Mouse (Mus musculus) brain, embryonic 14.5 days (tissue): ENCODE measurements around the gene Ankrd44. TPM values are rescaled to one million over a fixed set of nuclear protein-coding genes. Genes with fewer than 3 reads are reported as not detected.

ENCODE experiments used
- DNase-seq: peaks from one replicate; pipeline ENCODE4 v3.0.0-alpha.2; 2011; ENCODE audit warnings: low read depth
- CTCF ChIP-seq: fragments of 200-500 bp; IDR thresholded peaks from 2 replicates; pipeline ENCODE4 v1.5.1; 2012; ENCODE audit warnings: inconsistent platforms, mild to moderate bottlenecking, moderate library complexity, borderline replicate concordance; ENCODE audit not compliant: insufficient read depth, insufficient read length; ENCODE audit errors: extremely low read depth
- POLR2A ChIP-seq: fragments of 200-500 bp; IDR thresholded peaks from 2 replicates; pipeline ENCODE4 v1.6.1; 2012; ENCODE audit warnings: mild to moderate bottlenecking, inconsistent platforms, borderline replicate concordance; ENCODE audit not compliant: poor library complexity, insufficient read depth, insufficient read length, severe bottlenecking; ENCODE audit errors: extremely low read depth
- polyA plus RNA-seq: library from polyadenylated mRNA; depleted of rRNA; stranded (reverse); fragments of >200 nt; gene quantifications from 2 replicates; pipeline ENCODE4 v1.2.3, GENCODE M21; 2012

Gene Ankrd44
- polyA plus RNA-seq, 1 experiment, result 55.5 TPM

GRCm38 (mm10) chr1:54815206-54815855 lies 110.9 kb downstream of the Ankrd44 start:
- peak; percentile 23 for DNase-seq
- TF ChIP-seq POLR2A (no peak), CTCF (no peak)

DNA sequence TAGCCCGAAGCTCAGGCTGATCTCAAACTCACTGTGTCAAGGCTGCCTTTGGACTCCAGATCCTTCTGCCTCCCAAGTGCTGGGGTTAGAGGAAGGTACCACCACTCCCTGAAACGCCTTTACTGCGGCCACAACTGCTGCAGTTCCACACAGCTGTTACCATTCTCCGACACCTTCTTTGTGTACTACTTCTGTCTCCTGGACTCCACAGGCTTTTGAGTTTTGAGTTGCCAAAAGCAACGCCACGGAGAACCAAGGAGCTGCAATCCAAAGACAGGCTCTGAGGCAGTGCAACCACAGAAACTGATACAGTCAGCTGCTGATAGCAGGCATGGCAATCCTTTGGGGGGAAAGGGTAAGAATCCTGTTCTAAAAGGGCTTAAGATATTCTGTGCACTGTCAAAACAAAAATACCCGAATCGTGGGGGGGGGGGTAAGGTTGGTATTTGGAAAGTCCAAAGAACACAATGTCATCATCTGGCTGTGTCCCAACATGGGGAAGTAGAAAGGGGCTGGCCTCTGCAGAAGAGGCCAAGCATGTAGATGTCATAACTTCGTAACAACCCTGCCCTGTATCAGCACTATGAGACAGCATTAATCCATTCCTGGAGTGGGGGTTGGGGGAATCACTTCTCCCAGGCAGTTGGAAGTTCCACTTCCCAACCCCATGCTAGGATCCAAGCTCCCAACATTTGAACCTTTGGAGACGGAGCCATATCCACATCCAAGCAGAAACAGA lies 116.2 kb downstream of the Ankrd44 start:
- DNase-seq, result no peak
- TF ChIP-seq CTCF (no peak), POLR2A (no peak)

GRCm38 (mm10) chr1:54809098-54809490 lies 117.1 kb downstream of the Ankrd44 start:
- no peak for TF ChIP-seq CTCF
- no peak for DNase-seq

DNA sequence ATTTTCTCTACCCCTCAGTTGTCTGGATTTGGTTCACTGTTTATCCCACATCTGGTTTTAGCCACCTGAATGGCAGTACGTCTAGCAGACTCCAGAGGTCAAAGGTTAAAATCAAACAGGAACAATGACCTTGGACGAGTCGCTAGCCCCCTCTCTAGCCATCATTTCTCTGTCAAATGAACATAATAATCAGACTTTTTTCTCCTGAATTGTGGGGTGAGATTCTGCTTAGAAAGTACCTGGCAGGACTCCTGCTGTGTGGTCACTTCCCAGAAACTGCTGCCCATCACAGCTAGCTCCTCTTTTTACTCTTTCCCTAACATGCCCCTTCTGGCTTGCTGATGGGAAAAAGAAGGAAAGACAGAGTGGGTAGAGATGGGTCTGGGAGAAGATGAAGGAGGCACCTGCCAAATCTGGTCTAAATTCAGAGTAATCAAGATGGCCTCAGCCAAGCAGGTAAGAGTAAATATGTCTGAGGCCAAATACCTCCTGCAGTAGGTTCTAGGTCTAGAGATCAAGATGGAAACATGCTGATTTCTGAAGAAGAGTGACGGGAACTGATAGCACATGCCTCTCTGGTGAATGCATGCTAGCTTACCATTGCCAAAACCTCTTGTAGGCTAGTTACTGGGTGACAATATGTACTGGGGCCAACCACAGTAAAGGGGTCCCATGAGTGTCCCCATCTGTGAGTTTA lies 117.6 kb downstream of the Ankrd44 start:
- TF ChIP-seq POLR2A, result no peak
- TF ChIP-seq CTCF, result no peak
- DNase-seq, result no peak

DNA sequence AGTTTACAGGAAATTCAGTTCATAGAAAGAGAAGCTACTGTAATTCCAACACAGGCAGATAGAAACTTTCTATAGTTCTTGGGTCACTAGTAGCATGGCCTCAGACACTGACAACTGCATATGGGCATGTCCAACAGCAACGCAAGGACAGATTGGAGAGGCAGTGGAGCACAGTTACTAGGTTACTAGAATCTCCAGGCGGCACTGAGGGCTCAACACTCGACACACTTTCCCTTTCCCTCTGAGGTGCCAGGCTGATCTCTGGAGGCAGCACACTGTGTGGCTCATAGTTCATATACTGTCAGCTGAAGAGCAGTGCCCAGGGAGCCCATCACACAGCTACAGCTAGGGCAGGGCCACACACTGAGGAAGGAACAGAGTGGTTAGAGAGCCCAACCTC lies 118.4 kb downstream of the Ankrd44 start:
- DNase-seq, result no peak
- TF ChIP-seq POLR2A (no peak), CTCF (no peak)

- no peak for TF ChIP-seq POLR2A
- DNase-seq, result no peak
These were observed 119.9 kb downstream of the Ankrd44 start for GRCm38 (mm10) chr1:54806116-54806850.

- TF ChIP-seq POLR2A (no peak), CTCF (no peak)
- no peak for DNase-seq
These were observed 121.8 kb downstream of the Ankrd44 start for GRCm38 (mm10) chr1:54804406-54804805.

DNA sequence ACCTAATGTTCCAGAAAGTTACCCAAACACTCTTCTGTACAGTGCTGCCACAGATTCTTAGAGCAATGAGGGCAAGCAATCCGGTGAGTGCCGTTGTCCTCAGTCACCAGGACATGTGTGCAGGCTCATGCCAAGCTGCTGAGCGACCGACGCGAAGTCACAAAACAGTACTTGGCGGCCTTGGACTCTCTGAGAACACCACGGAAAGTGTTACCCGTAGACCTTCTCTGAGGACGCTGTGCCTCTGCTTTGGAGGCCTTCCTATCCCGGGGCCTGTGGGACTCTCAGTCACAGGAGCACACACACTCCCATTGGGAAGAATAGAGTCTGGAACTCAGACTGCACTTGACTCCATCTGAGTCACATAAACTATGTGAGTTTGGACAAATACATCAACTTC lies 123.5 kb downstream of the Ankrd44 start:
- peak; percentile 36 for DNase-seq

GRCm38 (mm10) chr1:54801256-54801655 lies 124.9 kb downstream of the Ankrd44 start:
- TF ChIP-seq CTCF (no peak), POLR2A (no peak)
- peak; percentile 20 for DNase-seq

More for the DNA sequence above, 123.5 kb downstream of the Ankrd44 start:
- TF ChIP-seq CTCF, result no peak

DNA sequence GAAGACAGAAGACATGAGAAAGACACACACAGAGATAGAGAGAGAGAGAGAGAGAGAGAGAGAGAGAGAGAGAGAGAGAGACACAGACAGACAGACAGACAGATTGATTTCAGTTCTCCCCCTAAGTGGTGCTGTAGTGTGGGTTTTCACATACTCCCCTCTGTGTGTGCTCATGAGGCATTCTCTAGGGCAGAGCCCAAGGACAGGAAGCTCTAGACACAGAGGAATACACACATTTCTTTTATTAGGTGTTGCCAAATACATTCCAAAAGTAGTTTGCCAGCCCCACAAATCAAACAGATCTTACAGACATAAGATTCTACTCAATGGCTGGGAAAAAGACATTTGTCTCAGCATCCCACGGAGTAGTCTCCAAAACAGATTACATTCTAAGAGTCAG lies 126.8 kb downstream of the Ankrd44 start:
- no peak for DNase-seq
- no peak for TF ChIP-seq CTCF
- TF ChIP-seq POLR2A, result no peak

GRCm38 (mm10) chr1:54798415-54798814 lies 127.8 kb downstream of the Ankrd44 start:
- TF ChIP-seq POLR2A, result no peak
- no peak for TF ChIP-seq CTCF
- no peak for DNase-seq
